Mouse (Mus musculus): ENCODE measurements around the gene Ucn3. TPM values are rescaled to one million over a fixed set of nuclear protein-coding genes. Genes with fewer than 3 reads are reported as not detected.

Ucn3 gene
- 0.18 TPM in 1 of 2 replicates, not detected in the other for total RNA-seq (2014; rRNA removed)
- polyA plus RNA-seq (2015; fragmentation: Nextera tagmentation; extraction: Ambion mirVana): 0.29 and 0.55 TPM in 2 replicates

GRCm38 (mm10) chr13:3945249-3945648 lies at the start of gene Ucn3:
TSS of gene Ucn3 (minus strand) at chr13:3945349.
- WGBS: 74% methylated on average over 2 of the region's 2 CpGs
- Histone ChIP-seq H3K36me3 (ENCODE audit: insufficient read depth, low read length) (no peaks in the 10 kb centered on the region), H3K27ac (no peak within 1 kb of the TSS), H3K27me3 (ENCODE audit: insufficient read depth, low read length) (no peaks in the 10 kb centered on the region), H3K9ac (replicated peaks; ENCODE audit: low read length) (no peak within 1 kb of the TSS), H3K4me1 (ENCODE audit: insufficient read depth, low read length) (no peaks in the 10 kb centered on the region), H3K4me3 (ENCODE audit: low read length) (no peak within 1 kb of the TSS), H3K9me3 (ENCODE audit: low read length) (no peaks in the 10 kb centered on the region), H3K4me2 (ENCODE audit: low read depth, low read length) (no peak within 1 kb of the TSS)
- DNase-seq (ENCODE audit: low spot score) (no peak), ATAC-seq (no peak)
- TF ChIP-seq CTCF (IDR thresholded peaks at IDR 0.05; ENCODE audit: low read depth): no peak

GRCm38 (mm10) chr13:3992081-3992480 lies 46.9 kb upstream of the Ucn3 start:
- no peak for TF ChIP-seq CTCF (IDR thresholded peaks at IDR 0.05; ENCODE audit: low read depth)
- no peaks in the 10 kb centered on the region for H3K27me3 ChIP-seq (ENCODE audit: insufficient read depth, low read length)
- H3K4me2 ChIP-seq (ENCODE audit: low read depth, low read length): no peak overlapping the region
- H3K9ac ChIP-seq (replicated peaks; ENCODE audit: low read length): no peak overlapping the region
- no peak for ATAC-seq
- H3K9me3 ChIP-seq (ENCODE audit: low read length): no peaks in the 10 kb centered on the region
- no peaks in the 10 kb centered on the region for H3K36me3 ChIP-seq (ENCODE audit: insufficient read depth, low read length)
- DNase-seq (ENCODE audit: low spot score): no peak
- no peaks in the 10 kb centered on the region for H3K4me1 ChIP-seq (ENCODE audit: insufficient read depth, low read length)
- H3K27ac ChIP-seq: no peak overlapping the region
- no peak overlapping the region for H3K4me3 ChIP-seq (ENCODE audit: low read length)

DNA sequence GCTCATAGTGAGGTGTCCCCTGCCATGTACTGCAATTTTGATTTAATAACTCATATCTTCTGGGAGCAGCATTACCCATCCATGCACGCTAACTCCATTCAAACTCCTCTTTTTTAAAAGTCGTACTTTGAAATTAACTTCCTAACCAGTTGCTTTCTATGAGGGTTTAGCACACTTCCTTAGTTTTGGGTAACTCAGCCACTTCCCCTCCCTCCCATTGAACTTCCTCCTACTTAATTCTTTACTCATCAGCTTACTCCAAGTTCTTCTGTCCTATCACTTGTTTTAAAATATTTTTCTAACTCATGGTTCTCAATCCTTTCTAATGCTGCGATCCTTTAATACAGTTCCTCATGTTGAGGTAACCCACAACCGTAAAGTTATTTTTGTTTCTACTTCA lies 23.7 kb upstream of the Ucn3 start:
- TF ChIP-seq CTCF (IDR thresholded peaks at IDR 0.05; ENCODE audit: low read depth): no peak
- ATAC-seq: no peak

DNA sequence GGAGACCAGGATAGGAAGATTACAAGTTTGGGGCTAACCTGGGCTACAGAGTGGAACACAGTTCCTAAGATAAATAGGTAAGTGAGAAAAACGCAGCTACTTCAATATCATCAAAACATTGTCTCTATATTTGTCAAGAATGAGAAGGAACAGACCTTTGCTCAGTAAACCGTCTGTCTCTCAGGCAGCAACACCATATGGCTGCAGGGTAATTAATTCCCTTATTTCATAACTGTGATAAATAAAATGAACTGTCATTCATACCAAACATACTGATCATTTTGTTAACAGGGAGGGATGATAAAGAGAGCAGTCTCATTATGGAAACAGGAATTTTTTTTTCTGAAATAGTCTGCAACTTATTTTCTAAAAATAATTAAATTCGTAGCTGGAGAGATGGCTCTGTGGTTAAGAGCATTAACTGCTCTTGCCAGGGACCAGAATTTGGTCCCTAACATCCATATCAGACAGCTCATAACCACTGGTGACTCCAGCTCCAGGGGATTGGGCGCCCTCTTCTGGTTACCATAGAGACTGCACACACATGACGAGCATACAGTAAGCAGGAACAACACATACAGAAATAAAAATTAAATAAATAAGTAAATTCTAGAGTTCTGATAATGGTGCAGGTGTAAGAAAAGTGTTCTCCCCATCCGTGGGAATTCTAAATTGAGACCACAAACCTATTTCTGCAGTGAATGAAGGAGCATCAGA lies 6.2 kb upstream of the Ucn3 start:
- 78% methylated on average over 6 of the region's 6 CpGs for WGBS
- Histone ChIP-seq H3K36me3 (ENCODE audit: insufficient read depth, low read length) (no peaks in the 10 kb centered on the region), H3K27ac (no peak overlapping the region), H3K27me3 (ENCODE audit: insufficient read depth, low read length) (no peaks in the 10 kb centered on the region), H3K9ac (replicated peaks; ENCODE audit: low read length) (no peak overlapping the region), H3K4me1 (ENCODE audit: insufficient read depth, low read length) (no peaks in the 10 kb centered on the region), H3K4me3 (ENCODE audit: low read length) (no peak overlapping the region), H3K4me2 (ENCODE audit: low read depth, low read length) (no peak overlapping the region), H3K9me3 (ENCODE audit: low read length) (no peaks in the 10 kb centered on the region)
- ATAC-seq: no peak
- DNase-seq (ENCODE audit: low spot score): no peak
- peak; percentile 28; the same call in 1 of the 2 replicates for TF ChIP-seq CTCF (IDR thresholded peaks at IDR 0.05; ENCODE audit: low read depth)

More for the DNA sequence above, 23.7 kb upstream of the Ucn3 start:
- Histone ChIP-seq H3K36me3 (ENCODE audit: insufficient read depth, low read length) (no peaks in the 10 kb centered on the region), H3K27ac (no peak overlapping the region), H3K4me2 (ENCODE audit: low read depth, low read length) (no peak overlapping the region), H3K27me3 (ENCODE audit: insufficient read depth, low read length) (no peaks in the 10 kb centered on the region), H3K9me3 (ENCODE audit: low read length) (no peaks in the 10 kb centered on the region), H3K4me1 (ENCODE audit: insufficient read depth, low read length) (no peaks in the 10 kb centered on the region), H3K9ac (replicated peaks; ENCODE audit: low read length) (no peak overlapping the region), H3K4me3 (ENCODE audit: low read length) (no peak overlapping the region)
- 91% methylated on average over 4 of the region's 4 CpGs for WGBS
- no peak for DNase-seq (ENCODE audit: low spot score)

- Histone ChIP-seq H3K4me2 (ENCODE audit: low read depth, low read length) (no peak overlapping the region), H3K4me3 (ENCODE audit: low read length) (no peak overlapping the region), H3K9me3 (ENCODE audit: low read length) (no peaks in the 10 kb centered on the region), H3K4me1 (ENCODE audit: insufficient read depth, low read length) (no peaks in the 10 kb centered on the region), H3K27me3 (ENCODE audit: insufficient read depth, low read length) (no peaks in the 10 kb centered on the region), H3K9ac (replicated peaks; ENCODE audit: low read length) (no peak overlapping the region), H3K36me3 (ENCODE audit: insufficient read depth, low read length) (no peaks in the 10 kb centered on the region), H3K27ac (no peak overlapping the region)
- TF ChIP-seq CTCF (IDR thresholded peaks at IDR 0.05; ENCODE audit: low read depth): no peak
- WGBS: 91% methylated on average over 4 of the region's 4 CpGs
- ATAC-seq (no peak), DNase-seq (ENCODE audit: low spot score) (no peak)
Measured at GRCm38 (mm10) chr13:3949477-3949876, 4.3 kb upstream of the Ucn3 start.

DNA sequence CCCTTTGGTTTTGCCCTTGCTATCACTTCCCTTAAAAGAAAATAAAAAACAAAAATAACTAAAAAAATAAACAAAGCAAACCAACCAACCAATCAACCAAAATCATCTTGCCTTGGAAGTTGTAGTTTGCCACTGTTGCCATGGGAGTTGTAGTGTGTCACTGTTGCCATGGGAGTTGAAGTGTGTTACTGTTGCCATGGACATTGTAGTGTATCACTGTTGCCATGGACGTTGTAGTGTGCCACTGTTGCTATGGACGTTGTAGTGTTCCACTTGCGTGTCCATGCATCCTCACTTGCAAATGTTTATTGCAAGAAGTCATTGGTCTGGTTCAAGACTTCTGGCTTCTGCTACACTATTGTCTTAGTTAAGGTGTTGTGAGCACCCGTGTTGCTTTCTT lies 2.1 kb upstream of the Ucn3 start:
- DNase-seq (ENCODE audit: low spot score) (no peak), ATAC-seq (0 out of 2 replicates have a peak, but pooled peaks have one; percentile 56)
- no peaks in the 10 kb centered on the region for H3K9me3 ChIP-seq (ENCODE audit: low read length)
- no peaks in the 10 kb centered on the region for H3K4me1 ChIP-seq (ENCODE audit: insufficient read depth, low read length)
- H3K4me3 ChIP-seq (ENCODE audit: low read length): no peak overlapping the region
- no peak for TF ChIP-seq CTCF (IDR thresholded peaks at IDR 0.05; ENCODE audit: low read depth)
- no peaks in the 10 kb centered on the region for H3K27me3 ChIP-seq (ENCODE audit: insufficient read depth, low read length)
- H3K4me2 ChIP-seq (ENCODE audit: low read depth, low read length): no peak overlapping the region
- no peak overlapping the region for H3K9ac ChIP-seq (replicated peaks; ENCODE audit: low read length)
- H3K36me3 ChIP-seq (ENCODE audit: insufficient read depth, low read length): no peaks in the 10 kb centered on the region
- 84% methylated on average over 4 of the region's 4 CpGs for WGBS
- no peak overlapping the region for H3K27ac ChIP-seq

GRCm38 (mm10) chr13:3944699-3945098 lies 450 bp downstream of the Ucn3 start:
- WGBS: 76% methylated on average over 7 of the region's 7 CpGs
- Histone ChIP-seq H3K9ac (replicated peaks; ENCODE audit: low read length) (no peak overlapping the region), H3K27ac (no peak overlapping the region), H3K4me2 (ENCODE audit: low read depth, low read length) (no peak overlapping the region), H3K9me3 (ENCODE audit: low read length) (no peaks in the 10 kb centered on the region), H3K36me3 (ENCODE audit: insufficient read depth, low read length) (no peaks in the 10 kb centered on the region), H3K27me3 (ENCODE audit: insufficient read depth, low read length) (no peaks in the 10 kb centered on the region), H3K4me1 (ENCODE audit: insufficient read depth, low read length) (no peaks in the 10 kb centered on the region), H3K4me3 (ENCODE audit: low read length) (no peak overlapping the region)
- ATAC-seq: no peak
- TF ChIP-seq CTCF (IDR thresholded peaks at IDR 0.05; ENCODE audit: low read depth): no peak
- no peak for DNase-seq (ENCODE audit: low spot score)
